Mouse (Mus musculus): ENCODE data around the gene Hpcal1. TPM values are rescaled to one million over a fixed set of nuclear protein-coding genes. Genes with fewer than 3 reads are reported as not detected.

The Hpcal1 gene
- polyA plus RNA-seq, 1 experiment = 63.4 TPM

- no peaks in the 10 kb centered on the region for H3K4me1 ChIP-seq (ENCODE audit: control insufficient read depth, insufficient read depth, insufficient read length, low read length)
- H3K36me3 ChIP-seq (ENCODE audit: control insufficient read depth, insufficient read depth, low read length) = no peaks in the 10 kb centered on the region
- H3K27ac ChIP-seq (ENCODE audit: insufficient read depth, low read depth, low read length) = no peak overlapping the region
- H3K27me3 ChIP-seq (ENCODE audit: control insufficient read depth, insufficient read depth, low read length) = no peaks in the 10 kb centered on the region
- WGBS = 94% methylated on average over 3 of the region's 3 CpGs
- no peak overlapping the region for H3K4me3 ChIP-seq (ENCODE audit: low read depth, low read length)
- TF ChIP-seq POLR2A (IDR thresholded peaks at IDR 0.05; ENCODE audit: low read depth, low read length) = no peak
Measured at GRCm38 (mm10) chr12:17653051-17653783, 37.4 kb upstream of the Hpcal1 start.

GRCm38 (mm10) chr12:17657561-17658195 is 33.0 kb upstream of the Hpcal1 start:
- Histone ChIP-seq H3K4me1 (ENCODE audit: control insufficient read depth, insufficient read depth, insufficient read length, low read length) (no peaks in the 10 kb centered on the region; the same call in 1 of the 2 replicates), H3K36me3 (ENCODE audit: control insufficient read depth, insufficient read depth, low read length) (no peaks in the 10 kb centered on the region), H3K27ac (ENCODE audit: insufficient read depth, low read depth, low read length) (no peak overlapping the region), H3K27me3 (ENCODE audit: control insufficient read depth, insufficient read depth, low read length) (no peaks in the 10 kb centered on the region), H3K4me3 (ENCODE audit: low read depth, low read length) (no peak overlapping the region)
- TF ChIP-seq POLR2A (IDR thresholded peaks at IDR 0.05; ENCODE audit: low read depth, low read length) (no peak), CTCF (IDR thresholded peaks at IDR 0.05; ENCODE audit: extremely low read depth, insufficient read length, insufficient replicate concordance, low read depth, low read length) (no peak)
- WGBS = 77% methylated on average over 7 of the region's 7 CpGs

GRCm38 (mm10) chr12:17658521-17658920 is 32.1 kb upstream of the Hpcal1 start:
- TF ChIP-seq CTCF (IDR thresholded peaks at IDR 0.05; ENCODE audit: extremely low read depth, insufficient read length, insufficient replicate concordance, low read depth, low read length) = no peak
- no peak for TF ChIP-seq POLR2A (IDR thresholded peaks at IDR 0.05; ENCODE audit: low read depth, low read length)
- 76% methylated on average over 5 of the region's 5 CpGs for WGBS
- Histone ChIP-seq H3K4me1 (ENCODE audit: control insufficient read depth, insufficient read depth, insufficient read length, low read length) (no peaks in the 10 kb centered on the region; the same call in 1 of the 2 replicates), H3K27ac (ENCODE audit: insufficient read depth, low read depth, low read length) (no peak overlapping the region), H3K4me3 (ENCODE audit: low read depth, low read length) (no peak overlapping the region), H3K36me3 (ENCODE audit: control insufficient read depth, insufficient read depth, low read length) (no peaks in the 10 kb centered on the region), H3K27me3 (ENCODE audit: control insufficient read depth, insufficient read depth, low read length) (no peaks in the 10 kb centered on the region)

GRCm38 (mm10) chr12:17661483-17661920 is 29.2 kb upstream of the Hpcal1 start:
- 8% methylated on average over 4 of the region's 4 CpGs for WGBS
- Histone ChIP-seq H3K36me3 (ENCODE audit: control insufficient read depth, insufficient read depth, low read length) (no peaks in the 10 kb centered on the region), H3K27ac (ENCODE audit: insufficient read depth, low read depth, low read length) (no peak overlapping the region), H3K4me3 (ENCODE audit: low read depth, low read length) (no peak overlapping the region), H3K4me1 (ENCODE audit: control insufficient read depth, insufficient read depth, insufficient read length, low read length) (peaks cover 14% of the 10 kb centered on the region; the same call in 1 of the 2 replicates), H3K27me3 (ENCODE audit: control insufficient read depth, insufficient read depth, low read length) (no peaks in the 10 kb centered on the region)
- TF ChIP-seq POLR2A (IDR thresholded peaks at IDR 0.05; ENCODE audit: low read depth, low read length) (no peak), CTCF (IDR thresholded peaks at IDR 0.05; ENCODE audit: extremely low read depth, insufficient read length, insufficient replicate concordance, low read depth, low read length) (no peak)

- 0 out of 2 replicates have a peak overlapping the region, but pooled peaks have one; percentile 3 for H3K27ac ChIP-seq (ENCODE audit: insufficient read depth, low read depth, low read length)
- H3K36me3 ChIP-seq (ENCODE audit: control insufficient read depth, insufficient read depth, low read length) = no peaks in the 10 kb centered on the region
- TF ChIP-seq CTCF (IDR thresholded peaks at IDR 0.05; ENCODE audit: extremely low read depth, insufficient read length, insufficient replicate concordance, low read depth, low read length) (no peak), POLR2A (IDR thresholded peaks at IDR 0.05; ENCODE audit: low read depth, low read length) (no peak)
- WGBS = 36% methylated on average over 9 of the region's 9 CpGs
- H3K4me1 ChIP-seq (ENCODE audit: control insufficient read depth, insufficient read depth, insufficient read length, low read length) = peaks cover 14% of the 10 kb centered on the region; the same call in 1 of the 2 replicates
- no peak overlapping the region for H3K4me3 ChIP-seq (ENCODE audit: low read depth, low read length)
- H3K27me3 ChIP-seq (ENCODE audit: control insufficient read depth, insufficient read depth, low read length) = no peaks in the 10 kb centered on the region
Measured at GRCm38 (mm10) chr12:17663991-17664635, 26.5 kb upstream of the Hpcal1 start.

GRCm38 (mm10) chr12:17665906-17666326 is 24.7 kb upstream of the Hpcal1 start:
- Histone ChIP-seq H3K27me3 (ENCODE audit: control insufficient read depth, insufficient read depth, low read length) (no peaks in the 10 kb centered on the region), H3K4me3 (ENCODE audit: low read depth, low read length) (no peak overlapping the region), H3K36me3 (ENCODE audit: control insufficient read depth, insufficient read depth, low read length) (no peaks in the 10 kb centered on the region), H3K4me1 (ENCODE audit: control insufficient read depth, insufficient read depth, insufficient read length, low read length) (peaks cover 14% of the 10 kb centered on the region; the same call in 1 of the 2 replicates), H3K27ac (ENCODE audit: insufficient read depth, low read depth, low read length) (peak overlapping the region; percentile 14)
- 17% methylated on average over 7 of the region's 7 CpGs for WGBS
- TF ChIP-seq CTCF (IDR thresholded peaks at IDR 0.05; ENCODE audit: extremely low read depth, insufficient read length, insufficient replicate concordance, low read depth, low read length) = no peak
- TF ChIP-seq POLR2A (IDR thresholded peaks at IDR 0.05; ENCODE audit: low read depth, low read length) = no peak

GRCm38 (mm10) chr12:17666616-17667015 is 24.0 kb upstream of the Hpcal1 start:
- Histone ChIP-seq H3K27ac (ENCODE audit: insufficient read depth, low read depth, low read length) (no peak overlapping the region), H3K36me3 (ENCODE audit: control insufficient read depth, insufficient read depth, low read length) (no peaks in the 10 kb centered on the region), H3K4me1 (ENCODE audit: control insufficient read depth, insufficient read depth, insufficient read length, low read length) (peaks cover 14% of the 10 kb centered on the region; the same call in 1 of the 2 replicates), H3K4me3 (ENCODE audit: low read depth, low read length) (no peak overlapping the region), H3K27me3 (ENCODE audit: control insufficient read depth, insufficient read depth, low read length) (no peaks in the 10 kb centered on the region)
- no peak for TF ChIP-seq POLR2A (IDR thresholded peaks at IDR 0.05; ENCODE audit: low read depth, low read length)
- TF ChIP-seq CTCF (IDR thresholded peaks at IDR 0.05; ENCODE audit: extremely low read depth, insufficient read length, insufficient replicate concordance, low read depth, low read length) = peak; percentile 30; the same call in 1 of the 2 replicates
- 83% methylated on average over 2 of the region's 2 CpGs for WGBS
